Mouse (Mus musculus): ENCODE results near the gene Knop1. TPM values are rescaled to one million over a fixed set of nuclear protein-coding genes. Genes with fewer than 3 reads are reported as not detected.
A peak's percentile ranks its signal among the peaks of the same experiment; 100 is the strongest.

The Knop1 gene
- total RNA-seq (2021) = 10 to 100 TPM; 22.3 to 23.4 TPM
- long read RNA-seq, experiment 1, full-length matches to known transcripts = 29 of 38 reads
- long read RNA-seq, experiment 1, partial matches to known transcripts = 2 of 38 reads
- long read RNA-seq, experiment 1, other reads (novel, unspliced or antisense) = 7 of 38 reads
- long read RNA-seq, experiment 2, full-length matches to known transcripts = 15 of 20 reads
- long read RNA-seq, experiment 2, partial matches to known transcripts = 2 of 20 reads
- long read RNA-seq, experiment 2, other reads (novel, unspliced or antisense) = 3 of 20 reads

GRCm38 (mm10) chr7:118855877-118856304 is at the start of gene Knop1:
Gene Knop1 (minus strand): TSS chr7:118856254.
- DNase-seq (ENCODE audit: low spot score in 2 of 2) = no peak

- no peak for DNase-seq (ENCODE audit: low spot score in 2 of 2)
Measured at GRCm38 (mm10) chr7:118904530-118904929, 48.5 kb upstream of the Knop1 start.

GRCm38 (mm10) chr7:118903879-118904278 is 47.8 kb upstream of the Knop1 start:
- DNase-seq (ENCODE audit: low spot score in 2 of 2) = no peak

GRCm38 (mm10) chr7:118902944-118903343 is 46.9 kb upstream of the Knop1 start:
- no peak for DNase-seq (ENCODE audit: low spot score in 2 of 2)

- DNase-seq (ENCODE audit: low spot score in 2 of 2) = no peak
Measured at GRCm38 (mm10) chr7:118900090-118900489, 44.0 kb upstream of the Knop1 start.

- no peak for DNase-seq (ENCODE audit: low spot score in 2 of 2)
Measured at GRCm38 (mm10) chr7:118898063-118898462, 42.0 kb upstream of the Knop1 start.

GRCm38 (mm10) chr7:118895469-118896450 is 39.7 kb upstream of the Knop1 start:
- no peak for DNase-seq (ENCODE audit: low spot score in 2 of 2)

GRCm38 (mm10) chr7:118889046-118889680 is 33.1 kb upstream of the Knop1 start:
- DNase-seq (ENCODE audit: low spot score in 2 of 2) = no peak

- no peak for DNase-seq (ENCODE audit: low spot score in 2 of 2)
Measured at GRCm38 (mm10) chr7:118887303-118888055, 31.4 kb upstream of the Knop1 start.

GRCm38 (mm10) chr7:118884969-118885368 is 28.9 kb upstream of the Knop1 start:
- peak in 1 of 2 experiments; percentile 7 for DNase-seq (ENCODE audit: low spot score in 2 of 2)

- DNase-seq (ENCODE audit: low spot score in 2 of 2) = no peak
Measured at GRCm38 (mm10) chr7:118883957-118884356, 27.9 kb upstream of the Knop1 start.

- DNase-seq (ENCODE audit: low spot score in 2 of 2) = no peak
Measured at GRCm38 (mm10) chr7:118879466-118880029, 23.5 kb upstream of the Knop1 start.

GRCm38 (mm10) chr7:118865362-118865761 is 9.3 kb upstream of the Knop1 start:
- no peak for DNase-seq (ENCODE audit: low spot score in 2 of 2)

GRCm38 (mm10) chr7:118858640-118859039 is 2.6 kb upstream of the Knop1 start:
- no peak for DNase-seq (ENCODE audit: low spot score in 2 of 2)

GRCm38 (mm10) chr7:118855171-118855876 is 730 bp downstream of the Knop1 start, which contains the start of gene Iqck:
Gene Iqck (plus strand): TSS chr7:118855752.
- peak; percentile 92 to 93 for DNase-seq (ENCODE audit: low spot score in 2 of 2)

- no peak for DNase-seq (ENCODE audit: low spot score in 2 of 2)
Measured at GRCm38 (mm10) chr7:118854606-118855005, 1.4 kb downstream of the Knop1 start.

GRCm38 (mm10) chr7:118852611-118853010 is 3.4 kb downstream of the Knop1 start:
- DNase-seq (ENCODE audit: low spot score in 2 of 2) = no peak

- no peak for DNase-seq (ENCODE audit: low spot score in 2 of 2)
Measured at GRCm38 (mm10) chr7:118851571-118851970, 4.5 kb downstream of the Knop1 start.

GRCm38 (mm10) chr7:118850676-118851290 is 5.3 kb downstream of the Knop1 start:
- no peak for DNase-seq (ENCODE audit: low spot score in 2 of 2)

Data from left cerebral cortex, adult 18-20 months (tissue).